Mouse (Mus musculus) bone marrow, adult 2 months (tissue): ENCODE measurements around the gene Kyat3. TPM values are rescaled to one million over a fixed set of nuclear protein-coding genes. Genes with fewer than 3 reads are reported as not detected.
A peak's percentile ranks its signal among the peaks of the same experiment; 100 is the strongest.
"Not testable (repeated sequence)": the region's sequence is repeated elsewhere in the genome, so short reads cannot be mapped to it uniquely, and the experiment has no call there.

Experiments
- H3K27ac ChIP-seq: fragments of 200-500 bp; 2 replicates; pipeline ENCODE4 v1.5.1; 2012; ENCODE audit warnings: low read depth, mild to moderate bottlenecking, control low read depth, inconsistent platforms, low read length; ENCODE audit not compliant: control insufficient read depth, poor library complexity, insufficient read depth
- H3K4me1 ChIP-seq: fragments of 200-500 bp; 2 replicates; pipeline ENCODE4 v1.6.1; 2011; ENCODE audit warnings: low read length; ENCODE audit not compliant: control insufficient read depth, insufficient read depth
- H3K4me3 ChIP-seq: fragments of 200-500 bp; replicated peaks from 2 replicates; pipeline ENCODE3; 2011; ENCODE audit warnings: mild to moderate bottlenecking, low read depth, low read length, control low read depth; ENCODE audit not compliant: control insufficient read depth
- CTCF ChIP-seq: fragments of 200-500 bp; IDR thresholded peaks from 2 replicates; pipeline ENCODE4 v1.5.1; 2011; ENCODE audit warnings: low read length, control low read depth; ENCODE audit not compliant: control insufficient read depth, insufficient read depth
- POLR2A ChIP-seq: fragments of 200-500 bp; IDR thresholded peaks from 2 replicates; pipeline ENCODE4 v1.6.1; 2011; ENCODE audit warnings: low read depth, mild to moderate bottlenecking, control low read depth, low read length, borderline replicate concordance; ENCODE audit not compliant: control insufficient read depth
- WGBS: fragments of 180-500 bp; shearing (Covaris S2); methylation state at CpG from one replicate; pipeline ENCODE4 v1.1.7; 2018; 5-methylcytosine and 5-hydroxymethylcytosine counted together
- polyA plus RNA-seq: library from polyadenylated mRNA; stranded (reverse); fragments of >200 nt; gene quantifications from 2 replicates; pipeline ENCODE4 v1.2.4, GENCODE M21; 2011; ENCODE audit warnings: low replicate concordance; ENCODE audit not compliant: missing spikeins, insufficient read depth, insufficient read length

Gene Kyat3
- polyA plus RNA-seq, 1 experiment: 3.4 TPM

- no peak for TF ChIP-seq POLR2A
- TF ChIP-seq CTCF: peak; percentile 22; the same call in 1 of the 2 replicates
- WGBS: 65% methylated on average over 13 of the region's 13 CpGs
- H3K4me1 ChIP-seq: no peaks in the 10 kb centered on the region
- H3K27ac ChIP-seq: no peak overlapping the region
- no peak overlapping the region for H3K4me3 ChIP-seq
Measured at GRCm38 (mm10) chr3:142708849-142709419, 8.1 kb downstream of the Kyat3 start.

GRCm38 (mm10) chr3:142710360-142711007 lies 9.6 kb downstream of the Kyat3 start:
- TF ChIP-seq CTCF: peak; percentile 47; the same call in 1 of the 2 replicates
- TF ChIP-seq POLR2A: no peak
- WGBS: 22% methylated on average over 10 of the region's 10 CpGs
- no peaks in the 10 kb centered on the region for H3K4me1 ChIP-seq
- H3K4me3 ChIP-seq: no peak overlapping the region
- H3K27ac ChIP-seq: no peak overlapping the region

- no peak for TF ChIP-seq CTCF
- no peak for TF ChIP-seq POLR2A
- H3K27ac ChIP-seq: no peak overlapping the region
- H3K4me3 ChIP-seq: no peak overlapping the region
- no peaks in the 10 kb centered on the region for H3K4me1 ChIP-seq
- WGBS: 64% methylated on average over 5 of the region's 5 CpGs
Measured at GRCm38 (mm10) chr3:142711372-142711771, 10.5 kb downstream of the Kyat3 start.

DNA sequence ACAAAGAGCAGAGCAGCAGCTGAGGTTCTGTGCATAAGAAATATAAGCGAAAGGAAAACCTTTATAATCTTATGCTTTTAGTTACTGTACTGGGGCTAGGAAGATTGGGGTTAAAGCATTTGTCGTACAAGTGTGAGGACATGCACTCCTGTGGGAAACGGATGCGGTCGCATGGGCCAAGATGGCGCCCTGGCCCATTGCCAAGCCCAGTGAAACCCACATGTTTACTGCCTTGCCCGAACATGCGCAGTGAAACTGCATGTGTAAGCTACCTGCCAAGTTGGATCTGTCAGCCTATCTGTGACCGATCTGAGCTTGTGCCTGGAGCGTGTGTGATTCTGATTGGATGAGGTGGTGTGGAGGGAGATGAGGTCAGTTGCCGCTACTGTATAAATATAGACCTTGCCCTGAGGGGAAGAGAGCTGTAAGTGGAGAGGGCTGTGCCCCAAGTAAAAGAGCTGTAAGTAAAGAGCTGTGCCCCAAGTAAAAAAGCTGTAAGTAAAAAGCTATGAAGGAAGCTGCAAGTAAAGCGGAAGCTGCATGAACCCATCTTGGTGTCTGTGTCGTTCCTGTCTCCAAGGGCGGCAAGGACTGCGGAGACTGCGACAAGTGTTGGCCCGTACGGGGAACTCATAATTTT lies 11.7 kb downstream of the Kyat3 start:
- not testable (repeated sequence) for H3K4me3 ChIP-seq, H3K4me1 ChIP-seq, H3K27ac ChIP-seq
- 90% methylated on average over 18 of the region's 18 CpGs for WGBS

DNA sequence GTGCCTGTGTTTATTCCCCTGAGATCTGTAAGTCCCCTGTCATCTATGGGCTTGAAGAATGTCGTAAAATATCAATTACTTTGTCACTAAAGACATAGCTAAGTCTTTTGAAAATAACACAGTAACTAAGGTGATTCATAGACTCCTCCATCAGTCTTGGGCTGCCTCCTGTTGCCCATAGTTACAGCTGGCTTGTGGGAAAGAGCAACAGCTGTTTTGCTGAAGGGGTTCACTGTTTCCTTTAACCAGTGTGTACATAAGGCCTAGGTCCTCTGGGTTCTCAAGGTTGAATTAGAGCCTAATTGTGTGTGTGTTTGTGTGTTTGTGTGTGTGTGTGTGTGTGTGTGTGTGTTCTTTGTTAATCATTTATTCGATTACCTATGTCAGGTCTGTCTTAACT lies 24.6 kb downstream of the Kyat3 start:
- TF ChIP-seq CTCF (no peak), POLR2A (no peak)
- 84% methylated on average over 2 of the region's 2 CpGs for WGBS
- Histone ChIP-seq H3K4me3 (no peak overlapping the region), H3K4me1 (no peaks in the 10 kb centered on the region), H3K27ac (no peak overlapping the region)

DNA sequence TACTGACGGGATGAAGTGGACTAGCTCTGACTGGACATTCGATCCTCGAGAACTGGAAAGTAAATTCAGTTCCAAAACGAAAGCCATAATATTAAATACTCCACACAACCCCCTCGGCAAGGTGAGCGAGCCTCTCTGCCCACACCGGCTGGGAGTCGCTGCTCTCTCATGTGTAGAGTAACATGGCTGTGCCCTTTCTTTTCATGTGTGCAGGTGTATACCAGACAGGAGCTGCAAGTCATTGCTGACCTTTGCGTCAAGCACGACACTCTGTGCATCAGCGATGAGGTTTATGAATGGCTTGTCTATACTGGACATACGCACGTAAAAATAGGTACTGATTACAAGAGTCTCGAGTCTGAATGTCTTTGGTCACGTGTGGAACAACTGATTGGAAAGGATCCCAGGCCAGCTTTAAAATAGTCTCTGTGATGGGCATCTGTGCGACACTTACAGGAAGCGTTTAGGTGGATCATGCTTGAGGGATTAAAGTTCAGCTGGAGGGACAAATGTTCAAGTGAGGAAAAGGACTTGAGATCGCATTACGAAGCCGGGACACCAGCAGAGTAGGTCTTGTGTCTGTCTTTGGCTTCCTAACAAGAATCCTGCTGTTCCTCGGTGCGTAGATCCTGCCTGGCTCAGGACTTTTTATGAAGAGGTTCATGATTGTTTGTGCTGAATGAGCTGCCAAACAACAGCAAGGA lies 25.3 kb downstream of the Kyat3 start:
- Histone ChIP-seq H3K4me3 (no peak overlapping the region), H3K4me1 (no peaks in the 10 kb centered on the region), H3K27ac (no peak overlapping the region)
- WGBS: 88% methylated on average over 22 of the region's 22 CpGs
- TF ChIP-seq POLR2A: no peak
- TF ChIP-seq CTCF: no peak

DNA sequence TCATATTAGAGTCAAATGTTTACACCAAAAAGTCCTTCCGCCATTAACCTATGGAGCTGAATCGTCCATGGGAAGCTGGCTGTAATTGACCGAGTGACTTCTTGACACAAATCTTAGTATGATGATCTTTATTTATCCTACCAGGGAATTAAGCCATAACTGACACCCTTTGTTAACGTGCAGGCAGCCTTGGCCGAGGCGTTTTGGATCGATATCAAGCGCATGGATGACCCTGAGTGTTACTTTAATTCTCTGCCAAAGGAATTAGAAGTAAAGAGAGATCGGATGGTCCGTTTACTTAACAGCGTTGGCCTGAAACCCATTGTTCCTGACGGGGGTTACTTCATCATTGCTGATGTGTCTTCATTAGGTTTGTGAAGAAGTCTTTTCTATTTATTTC lies 33.4 kb downstream of the Kyat3 start:
- 85% methylated on average over 12 of the region's 12 CpGs for WGBS
- TF ChIP-seq CTCF (no peak), POLR2A (no peak)
- no peaks in the 10 kb centered on the region for H3K4me1 ChIP-seq
- no peak overlapping the region for H3K4me3 ChIP-seq
- H3K27ac ChIP-seq: no peak overlapping the region

GRCm38 (mm10) chr3:142740896-142741295 lies 40.0 kb downstream of the Kyat3 start:
- H3K27ac ChIP-seq: no peak overlapping the region
- 53% methylated on average over 7 of the region's 7 CpGs for WGBS
- no peak overlapping the region for H3K4me3 ChIP-seq
- TF ChIP-seq CTCF (no peak), POLR2A (no peak)
- no peaks in the 10 kb centered on the region for H3K4me1 ChIP-seq
